Mouse (Mus musculus): ENCODE results near the gene Vmn2r113. TPM values are rescaled to one million over a fixed set of nuclear protein-coding genes. Genes with fewer than 3 reads are reported as not detected.

Gene Vmn2r113
- not detected in 2 replicates for polyA plus RNA-seq (2012; rRNA removed; ENCODE audit: low replicate concordance)

DNA sequence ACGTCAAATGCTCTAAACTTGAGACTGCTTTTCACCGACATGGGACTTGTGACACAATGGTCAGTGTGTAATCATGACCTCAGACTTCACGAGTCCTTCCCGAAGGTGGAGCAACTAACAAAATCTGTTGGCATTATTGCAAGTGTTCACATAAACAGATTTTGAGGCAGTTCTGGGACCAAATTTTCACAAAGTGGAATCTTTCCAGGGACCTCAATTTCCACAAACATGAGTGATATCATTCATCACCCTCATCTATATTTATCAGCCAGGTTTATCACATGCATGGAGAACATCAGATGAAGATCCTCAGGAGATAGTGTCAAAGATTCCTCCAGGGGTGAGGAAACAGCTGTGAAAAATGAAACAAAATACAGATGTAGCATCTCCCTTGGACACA, at the start of gene Vmn2r113:
Gene Vmn2r113, plus strand, starts transcription at position 301 of the 400 bp plus-strand sequence.

Other genes starting within 250 kb of the Vmn2r113 start
- gene Zfp945, start 75.8 kb upstream of the Vmn2r113 start, polyA plus RNA-seq (2012; rRNA removed; ENCODE audit: low replicate concordance): 2.9 and 5.1 TPM in 2 replicates
- gene Vmn2r-ps130, start 118.2 kb downstream of the Vmn2r113 start, polyA plus RNA-seq (2012; rRNA removed; ENCODE audit: low replicate concordance): not detected in 2 replicates